Mouse (Mus musculus) stomach, postnatal 0 days (tissue): ENCODE data around the gene Tm7sf3. TPM values are rescaled to one million over a fixed set of nuclear protein-coding genes. Genes with fewer than 3 reads are reported as not detected.

Experiments used
- ATAC-seq: fragments of 200-750 bp; cut with Nextera tagmentation; 2 replicates; pipeline ENCODE4 v1.8.0; 2017; ENCODE audit not compliant: low FRiP score, low TSS enrichment
- DNase-seq: peaks from one replicate; pipeline ENCODE4 v3.0.0-alpha.2; 2016; ENCODE audit warnings: low spot score
- H3K27ac ChIP-seq: fragments of 300-500 bp; sonication (generic); replicated peaks from 2 replicates; pipeline ENCODE4 v1.5.1; 2014; ENCODE audit warnings: mild to moderate bottlenecking, control low read depth
- H3K27me3 ChIP-seq: fragments of 300-500 bp; sonication (generic); 2 replicates; pipeline ENCODE4 v1.6.1; 2014; ENCODE audit warnings: low read length; ENCODE audit not compliant: control insufficient read depth, insufficient read depth
- H3K36me3 ChIP-seq: fragments of 300-500 bp; sonication (generic); 2 replicates; pipeline ENCODE4 v1.6.1; 2014; ENCODE audit warnings: low read length, mixed read lengths; ENCODE audit not compliant: control insufficient read depth, insufficient read depth
- H3K4me1 ChIP-seq: fragments of 300-500 bp; sonication (generic); replicated peaks from 2 replicates; pipeline ENCODE4 v1.6.1; 2014; ENCODE audit warnings: antibody characterized with exemption; ENCODE audit not compliant: control insufficient read depth, insufficient read depth
- H3K4me2 ChIP-seq: fragments of 300-500 bp; sonication (generic); replicated peaks from 2 replicates; pipeline ENCODE4 v1.6.1; 2014; ENCODE audit warnings: low read depth, mild to moderate bottlenecking, control low read depth, moderate library complexity
- H3K4me3 ChIP-seq: fragments of 300-500 bp; sonication (generic); 2 replicates; pipeline ENCODE4 v1.5.1; 2014; ENCODE audit warnings: low read depth, low read length, control low read depth
- H3K9ac ChIP-seq: fragments of 300-500 bp; sonication (generic); 2 replicates; pipeline ENCODE4 v1.6.1; 2014; ENCODE audit warnings: mild to moderate bottlenecking, low read length, control low read depth, mixed read lengths
- H3K9me3 ChIP-seq: fragments of 300-500 bp; sonication (generic); 2 replicates; pipeline ENCODE4 v1.6.1; 2016; ENCODE audit warnings: low read length; ENCODE audit not compliant: control insufficient read depth
- CTCF ChIP-seq: IDR thresholded peaks from 2 replicates; pipeline ENCODE4 v1.5.1; 2016; ENCODE audit warnings: antibody characterized with exemption, low read depth, mild to moderate bottlenecking, moderate library complexity
- EP300 ChIP-seq: optimal IDR thresholded peaks from 2 replicates; pipeline ENCODE3; 2016; ENCODE audit warnings: antibody characterized with exemption
- WGBS: fragments of 180-500 bp; shearing (Covaris S2); extraction: QIAGEN DNeasy Blood & Tissue Kit; methylation state at CpG from one replicate; pipeline ENCODE4 v1.1.7; 2014; 5-methylcytosine and 5-hydroxymethylcytosine counted together
- polyA plus RNA-seq: library from polyadenylated mRNA; unstranded; fragments of >200 nt; fragmentation: Nextera tagmentation; extraction: Ambion mirVana; gene quantifications from 2 replicates; pipeline ENCODE4 v1.2.1, GENCODE M21; 2015

The Tm7sf3 gene
- polyA plus RNA-seq, 1 experiment from 2014 or later, result 24.5 TPM

DNA sequence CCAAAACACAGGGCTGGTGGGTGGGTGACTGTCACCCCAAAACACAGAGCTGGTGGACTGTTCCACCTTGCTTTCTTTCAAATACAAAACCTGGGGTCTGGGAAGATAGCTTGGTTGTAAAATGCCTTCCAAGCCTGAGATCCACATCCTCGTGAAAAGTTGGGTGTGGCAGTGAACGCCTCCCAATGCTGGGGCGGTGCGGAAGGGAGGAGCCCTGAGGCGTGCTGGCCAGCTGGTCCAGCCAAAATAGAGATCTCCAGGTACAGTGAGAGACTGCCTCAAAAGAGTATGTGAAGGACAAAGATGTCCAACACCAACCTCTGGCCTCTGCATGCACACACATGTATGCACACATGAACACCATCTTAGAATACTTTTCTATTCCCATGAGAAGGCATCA, 28.1 kb downstream of the Tm7sf3 start:
- Histone ChIP-seq H3K27me3 (no peaks in the 10 kb centered on the region), H3K4me2 (no peak overlapping the region), H3K36me3 (peaks cover 10% of the 10 kb centered on the region; the same call in 1 of the 2 replicates), H3K9me3 (no peaks in the 10 kb centered on the region), H3K4me3 (no peak overlapping the region), H3K4me1 (no peaks in the 10 kb centered on the region), H3K9ac (no peak overlapping the region), H3K27ac (no peak overlapping the region)
- WGBS, result 81% methylated on average over 5 of the region's 5 CpGs
- ATAC-seq (no peak), DNase-seq (no peak)
- TF ChIP-seq CTCF (no peak), EP300 (no peak)

DNA sequence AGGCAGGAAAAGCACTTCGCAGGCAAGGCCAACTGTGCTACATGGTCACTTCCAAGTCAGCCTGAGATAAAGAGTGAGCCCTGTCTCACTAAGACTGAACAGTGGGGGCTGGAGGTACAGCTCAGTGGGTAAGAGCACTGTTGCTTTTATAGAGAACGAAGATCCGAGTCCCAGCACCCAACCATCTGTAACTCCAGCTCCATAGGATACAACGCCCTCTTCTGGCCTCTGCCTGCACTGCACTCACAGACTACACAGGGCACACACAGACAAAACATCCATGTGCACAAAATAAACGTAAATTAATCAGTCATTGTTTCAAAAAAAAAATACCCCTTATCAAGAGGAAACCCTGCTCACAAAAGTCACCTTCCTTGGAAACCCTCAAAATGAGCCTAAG, 28.7 kb downstream of the Tm7sf3 start:
- TF ChIP-seq CTCF, result peak; percentile 19
- no peak for TF ChIP-seq EP300
- DNase-seq (no peak), ATAC-seq (no peak)

DNA sequence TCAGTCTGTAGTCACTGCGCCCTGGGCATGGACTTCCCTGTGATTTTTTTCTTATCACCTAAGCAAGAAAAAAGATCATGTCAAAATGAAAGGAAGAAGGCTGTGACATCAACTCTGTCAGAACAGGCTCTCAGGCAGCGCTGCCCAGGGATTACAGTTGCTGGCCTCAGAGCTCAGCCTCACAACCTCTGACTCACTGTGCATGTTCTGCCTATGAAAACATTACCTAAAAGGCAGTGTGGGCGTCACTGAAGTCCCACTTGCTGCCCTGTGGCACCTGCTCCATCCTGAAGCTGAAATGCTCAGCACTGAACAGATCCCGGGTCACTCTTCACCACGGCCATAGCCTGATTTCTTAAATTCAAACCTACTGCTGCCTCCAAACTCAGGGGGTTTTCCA, 29.9 kb downstream of the Tm7sf3 start:
- ATAC-seq (no peak), DNase-seq (no peak)
- TF ChIP-seq EP300 (no peak), CTCF (no peak)
- Histone ChIP-seq H3K27ac (no peak overlapping the region), H3K9me3 (no peaks in the 10 kb centered on the region), H3K9ac (no peak overlapping the region), H3K27me3 (no peaks in the 10 kb centered on the region), H3K4me3 (no peak overlapping the region), H3K36me3 (peaks cover 4% of the 10 kb centered on the region; the same call in 1 of the 2 replicates), H3K4me1 (no peaks in the 10 kb centered on the region), H3K4me2 (no peak overlapping the region)
- 93% methylated on average over 5 of the region's 5 CpGs for WGBS

More for the DNA sequence above, 28.7 kb downstream of the Tm7sf3 start:
- no peak overlapping the region for H3K4me2 ChIP-seq
- H3K9me3 ChIP-seq, result no peaks in the 10 kb centered on the region
- H3K4me1 ChIP-seq, result no peaks in the 10 kb centered on the region
- no peak overlapping the region for H3K27ac ChIP-seq
- H3K4me3 ChIP-seq, result no peak overlapping the region
- no peak overlapping the region for H3K9ac ChIP-seq
- no peaks in the 10 kb centered on the region for H3K27me3 ChIP-seq
- 89% methylated on average over 5 of the region's 5 CpGs for WGBS
- H3K36me3 ChIP-seq, result peaks cover 10% of the 10 kb centered on the region; the same call in 1 of the 2 replicates

DNA sequence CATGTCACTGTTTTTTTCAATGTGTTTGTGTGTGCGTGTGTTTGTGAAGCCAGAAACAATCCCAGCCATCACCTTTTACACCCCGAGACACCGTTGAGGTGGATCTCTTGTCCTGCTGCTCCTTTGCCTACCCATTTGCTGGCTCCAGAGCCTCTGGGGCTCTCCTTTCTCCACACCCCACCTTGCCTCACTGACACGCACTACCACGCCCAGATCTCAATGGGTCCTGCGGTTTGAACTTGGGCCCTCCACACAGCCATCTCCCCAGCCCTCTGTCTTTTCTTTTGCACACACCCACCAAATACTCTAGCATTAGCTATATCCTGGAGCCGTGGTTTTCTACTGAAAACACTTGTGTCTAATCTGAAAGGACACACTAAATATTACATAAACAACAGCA, 30.7 kb downstream of the Tm7sf3 start:
- no peak for DNase-seq
- H3K4me2 ChIP-seq, result no peak overlapping the region
- no peaks in the 10 kb centered on the region for H3K4me1 ChIP-seq
- no peaks in the 10 kb centered on the region for H3K9me3 ChIP-seq
- no peak overlapping the region for H3K4me3 ChIP-seq
- WGBS, result 85% methylated on average over 7 of the region's 7 CpGs
- peaks cover 4% of the 10 kb centered on the region for H3K36me3 ChIP-seq
- H3K9ac ChIP-seq, result no peak overlapping the region
- H3K27me3 ChIP-seq, result no peaks in the 10 kb centered on the region
- no peak for TF ChIP-seq CTCF
- TF ChIP-seq EP300, result no peak
- no peak overlapping the region for H3K27ac ChIP-seq
- no peak for ATAC-seq

DNA sequence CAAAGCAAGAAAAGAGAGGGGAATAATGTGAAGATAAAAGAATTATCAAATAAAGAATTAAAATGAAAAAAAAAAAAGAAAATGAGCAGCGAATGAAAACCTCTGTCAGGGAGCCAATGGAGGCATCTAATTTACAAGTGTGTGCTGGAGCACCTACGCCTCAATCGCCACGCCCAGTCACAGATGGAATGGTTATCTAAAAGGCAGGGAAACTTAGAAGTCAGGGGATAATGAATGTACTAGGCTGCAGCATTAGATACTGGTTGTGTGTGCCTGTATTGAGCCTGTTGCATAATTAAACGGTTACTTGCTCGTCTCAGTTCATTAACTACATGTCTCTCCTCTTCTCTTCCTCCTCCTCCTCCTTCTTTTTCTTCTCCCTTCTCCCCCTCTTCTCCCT, 31.2 kb downstream of the Tm7sf3 start:
- no peak for TF ChIP-seq EP300
- TF ChIP-seq CTCF, result no peak
- no peak for DNase-seq
- 88% methylated on average over 6 of the region's 6 CpGs for WGBS
- Histone ChIP-seq H3K27ac (no peak overlapping the region), H3K9me3 (no peaks in the 10 kb centered on the region), H3K4me2 (no peak overlapping the region), H3K27me3 (no peaks in the 10 kb centered on the region), H3K36me3 (peaks cover 8% of the 10 kb centered on the region), H3K9ac (no peak overlapping the region), H3K4me3 (no peak overlapping the region), H3K4me1 (no peaks in the 10 kb centered on the region)
- no peak for ATAC-seq

DNA sequence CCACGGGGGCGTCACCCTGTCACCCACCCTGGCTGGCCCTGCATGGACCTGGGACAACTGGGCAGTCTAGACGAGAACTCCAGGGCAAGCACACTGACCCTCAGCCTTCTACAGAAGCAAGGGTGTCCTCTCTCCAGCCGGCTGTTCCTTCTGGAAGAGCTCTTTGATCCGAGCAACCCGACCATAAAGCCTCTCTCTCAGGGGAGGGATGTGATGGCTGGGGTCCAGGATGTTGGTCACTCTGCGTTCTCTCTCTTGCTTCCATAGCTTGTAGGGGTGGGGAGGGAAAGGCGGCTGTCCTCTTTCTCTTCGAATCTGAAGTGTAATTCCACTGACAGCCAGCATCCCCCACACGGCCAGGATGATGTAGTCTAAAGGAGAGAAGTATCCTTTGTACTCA, 39.0 kb downstream of the Tm7sf3 start:
- TF ChIP-seq EP300 (no peak), CTCF (no peak)
- no peak for ATAC-seq
- Histone ChIP-seq H3K4me2 (no peak overlapping the region), H3K4me1 (no peaks in the 10 kb centered on the region), H3K36me3 (peaks cover 27% of the 10 kb centered on the region), H3K4me3 (no peak overlapping the region), H3K9me3 (no peaks in the 10 kb centered on the region), H3K27me3 (no peaks in the 10 kb centered on the region), H3K27ac (no peak overlapping the region), H3K9ac (no peak overlapping the region)
- no peak for DNase-seq
- 85% methylated on average over 10 of the region's 10 CpGs for WGBS
